ENCODE assay signal across 9 mouse cellular contexts in the genomic region with DNA sequence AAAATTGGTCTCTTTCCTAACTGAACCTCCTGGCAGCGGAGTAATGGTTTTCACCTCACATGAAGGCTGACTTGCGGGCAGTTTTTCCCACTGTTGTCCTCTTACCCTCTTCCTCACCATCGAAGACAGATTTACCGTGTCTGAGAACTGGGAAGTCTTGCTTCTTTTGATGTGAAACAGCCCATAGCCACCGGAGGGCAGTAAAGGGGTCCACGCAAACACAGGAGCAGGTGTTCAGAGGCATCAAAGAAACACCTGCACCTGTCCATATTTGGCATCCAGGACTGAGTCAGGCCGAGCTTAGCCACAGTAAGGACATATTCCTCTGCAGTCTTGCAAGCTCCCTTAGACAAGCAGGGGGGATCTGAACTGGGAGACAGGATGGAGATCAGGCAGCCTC. TPM values are rescaled to one million over a fixed set of nuclear protein-coding genes. Genes with fewer than 3 reads are reported as not detected.
A peak's percentile ranks its signal among the peaks of the same experiment; 100 is the strongest.
DNase-seq lines count a peak whose midpoint lies in the region; ATAC-seq lines count a peak whose summit lies in the region.
"Had no signal": no experiment of that assay in that cellular context is flagged by ENCODE, and none has a peak within 500 bp of the region (broad histone marks: within the 10 kb centered on the region; RNA-seq: fewer than 3 reads in every experiment).

No protein-coding gene starts in this region.

- H3K4me2 ChIP-seq in forebrain, embryonic 16.5 days (ENCODE audit: low read length), result peak overlapping the region; percentile 38
- peak overlapping the region; percentile 50 for H3K4me2 ChIP-seq in midbrain, embryonic 12.5 days (replicated peaks)

- no peak overlapping the region for H3K4me3 ChIP-seq in forebrain, embryonic 16.5 days (replicated peaks; ENCODE audit: low read length)
- H3K4me3 ChIP-seq in midbrain, embryonic 12.5 days, result peak overlapping the region; percentile 26; the same call in 1 of the 2 replicates
- H3K4me3 ChIP-seq: myocyte had no signal

- H3K4me1 ChIP-seq in forebrain, embryonic 16.5 days (replicated peaks; ENCODE audit: control insufficient read depth, insufficient read depth, low read length), result peaks cover 7% of the 10 kb centered on the region
- peaks cover 10% of the 10 kb centered on the region for H3K4me1 ChIP-seq in midbrain, embryonic 12.5 days

- no peak overlapping the region for H3K27ac ChIP-seq in forebrain, embryonic 16.5 days (ENCODE audit: low read length)
- no peak overlapping the region for H3K27ac ChIP-seq in midbrain, embryonic 12.5 days (replicated peaks)

- 7% methylated on average over 7 of the region's 7 CpGs for WGBS in forebrain, embryonic 16.5 days
- 9% methylated on average over 7 of the region's 7 CpGs for WGBS in midbrain, embryonic 12.5 days

- peak; percentile 16 to 28 for DNase-seq in kidney, postnatal 4 days
- DNase-seq in kidney, adult 18-20 months, result no peak
- DNase-seq in ZHBTc4 (ENCODE audit: low read depth, low spot score), result peak; percentile 55
- no peak for DNase-seq in right cerebral cortex, postnatal 10 days (ENCODE audit: low spot score in 2 of 2)
- DNase-seq in frontal cortex, postnatal 36 days (ENCODE audit: low spot score in 2 of 2), result no peak
- DNase-seq in left cerebral cortex, adult 8-10 months (ENCODE audit: low spot score in 2 of 2), result no peak

- no peaks in the 10 kb centered on the region for H3K27me3 ChIP-seq in forebrain, embryonic 16.5 days (replicated peaks; ENCODE audit: control insufficient read depth, insufficient read depth, low read length)
- peaks cover 27% of the 10 kb centered on the region for H3K27me3 ChIP-seq in midbrain, embryonic 12.5 days

- no peaks in the 10 kb centered on the region for H3K9me3 ChIP-seq in forebrain, embryonic 16.5 days (ENCODE audit: control insufficient read depth, low read length)
- H3K9me3 ChIP-seq in midbrain, embryonic 12.5 days, result no peaks in the 10 kb centered on the region

- no peak overlapping the region for H3K9ac ChIP-seq in forebrain, embryonic 16.5 days (replicated peaks; ENCODE audit: low read depth, low read length)
- H3K9ac ChIP-seq in midbrain, embryonic 12.5 days (replicated peaks), result no peak overlapping the region

- H3K36me3 ChIP-seq in forebrain, embryonic 16.5 days (ENCODE audit: control insufficient read depth, insufficient read depth), result no peaks in the 10 kb centered on the region
- H3K36me3 ChIP-seq in midbrain, embryonic 12.5 days, result no peaks in the 10 kb centered on the region

- ATAC-seq in forebrain, embryonic 16.5 days, result no peak
- ATAC-seq in midbrain, embryonic 12.5 days (ENCODE audit: low FRiP score, low read depth), result no peak

RNA-seq across cellular contexts. Expression of a gene that starts 7.2 kb away (rescaled TPM):
- not detected in 2 replicates for polyA plus RNA-seq in forebrain, embryonic 16.5 days (2015; fragmentation: Nextera tagmentation; extraction: Ambion mirVana)
- not detected in 2 replicates for polyA plus RNA-seq in midbrain, embryonic 12.5 days (2016; fragmentation: Nextera tagmentation; extraction: Ambion mirVana)
- not detected for total RNA-seq in left cerebral cortex, adult 8-10 months (2022)
- polyA plus RNA-seq: myocyte had no signal

Comparison
In these comparisons a context has a peak if more than half of its experiments do, and no peak if none do; other contexts are left out.
1. DNase-seq: peak in kidney, postnatal 4 days (2 of 2) and ZHBTc4 (single experiment); none in kidney, adult 18-20 months (single experiment), right cerebral cortex, postnatal 10 days (0 of 2), frontal cortex, postnatal 36 days (0 of 2) and left cerebral cortex, adult 8-10 months (0 of 2).